Mouse (Mus musculus): ENCODE data around the gene Amer2.

DNA sequence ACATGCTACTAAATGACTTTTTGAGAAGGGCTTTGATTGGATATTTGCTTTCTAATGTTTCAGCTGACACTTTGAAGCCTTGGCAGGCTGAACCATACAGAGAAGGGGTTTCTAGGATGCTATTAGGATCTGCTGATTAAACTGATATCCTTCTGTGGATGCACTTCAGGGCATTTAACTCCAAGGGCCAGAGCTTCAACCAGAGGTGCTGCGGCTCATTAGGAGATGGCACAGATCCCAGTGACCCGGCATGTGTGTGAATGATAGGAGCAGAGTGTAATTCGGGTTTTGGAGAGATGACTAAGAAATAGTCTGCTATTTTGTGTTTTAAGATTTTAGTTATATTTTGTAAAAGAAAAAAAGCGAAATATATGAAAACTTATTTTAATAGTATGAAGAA lies 8.6 kb downstream of the Amer2 start:
- no peak for TF ChIP-seq CTCF (IDR thresholded peaks at IDR 0.05; ENCODE audit: low read depth, low read length)
- TF ChIP-seq POLR2A (IDR thresholded peaks at IDR 0.05; ENCODE audit: insufficient read depth, low read length): no peak

All from ES-Bruce4 (cell line).